Mouse (Mus musculus): Measurements from ENCODE around the gene Ehmt1. TPM values are rescaled to one million over a fixed set of nuclear protein-coding genes. Genes with fewer than 3 reads are reported as not detected.

Ehmt1 gene
- polyA plus RNA-seq, 1 experiment, result 65.7 TPM

GRCm38 (mm10) chr2:24775951-24776587 is 143.3 kb downstream of the Ehmt1 start:
- no peak for TF ChIP-seq GATA1 (IDR thresholded peaks at IDR 0.05; ENCODE audit: low read length)

- TF ChIP-seq GATA1 (IDR thresholded peaks at IDR 0.05; ENCODE audit: low read length), result no peak
Observed at GRCm38 (mm10) chr2:24774832-24775231, 144.6 kb downstream of the Ehmt1 start.

- TF ChIP-seq GATA1 (IDR thresholded peaks at IDR 0.05; ENCODE audit: low read length), result no peak
Observed at GRCm38 (mm10) chr2:24770861-24771260, 148.6 kb downstream of the Ehmt1 start.

- TF ChIP-seq GATA1 (IDR thresholded peaks at IDR 0.05; ENCODE audit: low read length), result no peak
Observed at GRCm38 (mm10) chr2:24763115-24763557, 156.3 kb downstream of the Ehmt1 start, which contains the start of gene Cacna1b. Gene Cacna1b, minus strand, starts transcription at chr2:24763152.

GRCm38 (mm10) chr2:24762446-24762960 is 156.9 kb downstream of the Ehmt1 start:
- TF ChIP-seq GATA1 (IDR thresholded peaks at IDR 0.05; ENCODE audit: low read length), result no peak

- TF ChIP-seq GATA1 (IDR thresholded peaks at IDR 0.05; ENCODE audit: low read length), result no peak
Observed at GRCm38 (mm10) chr2:24761923-24762445, 157.4 kb downstream of the Ehmt1 start.

GRCm38 (mm10) chr2:24755276-24755675 is 164.1 kb downstream of the Ehmt1 start:
- TF ChIP-seq GATA1 (IDR thresholded peaks at IDR 0.05; ENCODE audit: low read length), result no peak

- TF ChIP-seq GATA1 (IDR thresholded peaks at IDR 0.05; ENCODE audit: low read length), result no peak
Observed at GRCm38 (mm10) chr2:24752599-24752998, 166.8 kb downstream of the Ehmt1 start.

- TF ChIP-seq GATA1 (IDR thresholded peaks at IDR 0.05; ENCODE audit: low read length), result no peak
Observed at GRCm38 (mm10) chr2:24750051-24750450, 169.4 kb downstream of the Ehmt1 start.

- no peak for TF ChIP-seq GATA1 (IDR thresholded peaks at IDR 0.05; ENCODE audit: low read length)
Observed at GRCm38 (mm10) chr2:24747878-24748277, 171.5 kb downstream of the Ehmt1 start.

Other genes starting within 250 kb of the Ehmt1 start
- gene Cacna1b, start 156.5 kb downstream of the Ehmt1 start, polyA plus RNA-seq (2012), result not detected in 2 replicates
- gene Arrdc1, start 15.6 kb upstream of the Ehmt1 start, polyA plus RNA-seq (2012), result 28.2 and 39.2 TPM in 2 replicates
- 16.5 and 19.4 TPM in 2 replicates for gene Zmynd19, start 30.2 kb upstream of the Ehmt1 start, polyA plus RNA-seq (2012)
- gene Dph7, start 42.8 kb upstream of the Ehmt1 start, polyA plus RNA-seq (2012), result 18.6 and 22.4 TPM in 2 replicates
- 27.3 and 76.2 TPM in 2 replicates for gene Mrpl41, start 55.5 kb upstream of the Ehmt1 start, polyA plus RNA-seq (2012)
- gene Pnpla7, start 56.4 kb upstream of the Ehmt1 start, polyA plus RNA-seq (2012), result 4.0 TPM in 2 replicates
- 51.6 and 56.3 TPM in 2 replicates for gene Nsmf, start 134.7 kb upstream of the Ehmt1 start, polyA plus RNA-seq (2012)
- gene Entpd8, start 160.7 kb upstream of the Ehmt1 start, polyA plus RNA-seq (2012), result not detected in 2 replicates
- gene Noxa1, start 175.5 kb upstream of the Ehmt1 start, polyA plus RNA-seq (2012), result 0.06 and 0.18 TPM in 2 replicates

Measured in G1E-ER4 (cell line).